Mouse (Mus musculus): ENCODE data around the gene Prkcd. TPM values are rescaled to one million over a fixed set of nuclear protein-coding genes. Genes with fewer than 3 reads are reported as not detected.
A peak's percentile ranks its signal among the peaks of the same experiment; 100 is the strongest.

Gene Prkcd
- polyA plus RNA-seq, 1 experiment = 32.1 TPM

DNA sequence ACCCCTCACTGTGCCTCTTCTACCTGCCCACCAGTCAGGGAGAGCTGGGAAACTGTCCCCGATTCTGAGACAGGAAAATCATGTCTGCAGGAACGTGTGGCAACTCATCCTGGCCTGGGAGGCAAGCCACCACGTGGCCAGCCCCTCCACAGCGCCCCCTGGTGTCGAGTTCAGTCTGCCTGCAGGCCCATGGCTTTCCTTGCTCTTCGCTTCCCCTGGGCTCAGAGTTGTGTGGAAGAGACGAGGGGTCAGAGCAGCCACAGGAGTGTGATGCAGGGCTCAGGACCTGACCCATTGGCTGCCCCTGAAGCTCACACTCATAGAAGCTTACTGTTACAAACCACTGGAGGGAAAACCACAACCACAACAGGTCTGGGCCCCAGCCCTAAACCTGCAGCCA, 13.5 kb downstream of the Prkcd start:
- H3K4me3 ChIP-seq (replicated peaks) = peak overlapping the region; percentile 57
- H3K36me3 ChIP-seq (replicated peaks; ENCODE audit: low read length) = peaks cover 100% of the 10 kb centered on the region
- TF ChIP-seq GATA1 (IDR thresholded peaks at IDR 0.05; ENCODE audit: borderline replicate concordance, low read length) = no peak
- H3K9me3 ChIP-seq = no peaks in the 10 kb centered on the region
- H3K4me1 ChIP-seq = peaks cover 95% of the 10 kb centered on the region
- H3K27me3 ChIP-seq (replicated peaks) = no peaks in the 10 kb centered on the region

GRCm38 (mm10) chr14:30610940-30611339, 15.1 kb downstream of the Prkcd start:
- peaks cover 99% of the 10 kb centered on the region for H3K36me3 ChIP-seq (replicated peaks; ENCODE audit: low read length)
- no peaks in the 10 kb centered on the region for H3K9me3 ChIP-seq
- peaks cover 90% of the 10 kb centered on the region for H3K4me1 ChIP-seq
- TF ChIP-seq FLI1 (IDR thresholded peaks at IDR 0.05; ENCODE audit: low read length) (no peak), GATA1 (IDR thresholded peaks at IDR 0.05; ENCODE audit: borderline replicate concordance, low read length) (no peak)
- peak overlapping the region; percentile 44 for H3K4me3 ChIP-seq (replicated peaks)
- H3K27me3 ChIP-seq (replicated peaks) = no peaks in the 10 kb centered on the region

- no peaks in the 10 kb centered on the region for H3K27me3 ChIP-seq (replicated peaks)
- TF ChIP-seq FLI1 (IDR thresholded peaks at IDR 0.05; ENCODE audit: low read length) (no peak), GATA1 (IDR thresholded peaks at IDR 0.05; ENCODE audit: borderline replicate concordance, low read length) (no peak)
- H3K9me3 ChIP-seq = no peaks in the 10 kb centered on the region
- H3K4me1 ChIP-seq = peaks cover 88% of the 10 kb centered on the region
- H3K4me3 ChIP-seq (replicated peaks) = no peak overlapping the region
- peaks cover 99% of the 10 kb centered on the region for H3K36me3 ChIP-seq (replicated peaks; ENCODE audit: low read length)
These were observed 15.7 kb downstream of the Prkcd start for GRCm38 (mm10) chr14:30610304-30610703.

- Histone ChIP-seq H3K4me1 (peaks cover 81% of the 10 kb centered on the region), H3K36me3 (replicated peaks; ENCODE audit: low read length) (peaks cover 98% of the 10 kb centered on the region), H3K27me3 (replicated peaks) (no peaks in the 10 kb centered on the region), H3K4me3 (replicated peaks) (no peak overlapping the region), H3K9me3 (no peaks in the 10 kb centered on the region)
- TF ChIP-seq FLI1 (IDR thresholded peaks at IDR 0.05; ENCODE audit: low read length) (no peak), GATA1 (IDR thresholded peaks at IDR 0.05; ENCODE audit: borderline replicate concordance, low read length) (no peak)
These were observed 16.5 kb downstream of the Prkcd start for GRCm38 (mm10) chr14:30609499-30609898.

DNA sequence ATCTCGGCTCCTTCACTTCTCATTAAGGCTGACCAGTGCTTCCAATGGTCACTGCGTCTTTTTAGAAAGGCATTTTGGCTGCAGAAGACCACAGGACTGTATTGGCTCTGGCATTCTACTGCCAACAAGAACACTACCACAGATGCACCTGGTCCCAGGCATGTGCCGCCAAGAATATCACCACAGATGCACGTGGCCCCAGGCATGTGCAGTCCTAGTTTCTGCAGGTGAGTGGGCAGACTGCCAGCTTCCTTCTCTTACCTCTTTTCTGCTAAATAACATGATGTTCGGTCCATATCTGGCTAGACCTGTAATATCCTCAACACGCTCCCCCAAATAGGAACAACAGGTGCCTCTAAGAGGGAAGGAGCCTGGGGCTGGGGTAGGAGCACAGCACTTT, 17.8 kb downstream of the Prkcd start:
- peaks cover 98% of the 10 kb centered on the region for H3K36me3 ChIP-seq (replicated peaks; ENCODE audit: low read length)
- H3K4me3 ChIP-seq (replicated peaks) = no peak overlapping the region
- H3K9me3 ChIP-seq = no peaks in the 10 kb centered on the region
- no peaks in the 10 kb centered on the region for H3K27me3 ChIP-seq (replicated peaks)
- TF ChIP-seq FLI1 (IDR thresholded peaks at IDR 0.05; ENCODE audit: low read length) (no peak), GATA1 (IDR thresholded peaks at IDR 0.05; ENCODE audit: borderline replicate concordance, low read length) (no peak)
- H3K4me1 ChIP-seq = peaks cover 67% of the 10 kb centered on the region

DNA sequence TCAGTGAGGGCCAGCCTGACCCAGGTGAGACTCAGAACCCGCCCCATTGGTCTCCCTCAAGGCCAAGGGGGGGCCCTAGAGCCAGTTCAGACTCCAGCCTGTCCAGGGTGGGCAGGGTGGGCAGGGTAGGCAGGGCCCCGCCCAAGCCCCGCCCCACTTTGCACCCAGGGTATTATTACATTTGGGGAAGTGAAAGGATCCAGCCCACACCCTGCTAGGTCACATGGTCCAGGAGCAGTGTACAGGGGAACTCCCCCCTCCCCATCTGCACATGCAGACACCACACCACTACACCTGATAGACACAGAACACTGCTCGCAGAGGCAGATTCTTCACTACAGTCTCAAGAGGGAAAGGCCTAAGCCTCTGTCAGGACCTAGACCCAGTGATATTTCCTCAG, 18.3 kb downstream of the Prkcd start:
- Histone ChIP-seq H3K9me3 (no peaks in the 10 kb centered on the region), H3K4me3 (replicated peaks) (no peak overlapping the region), H3K27me3 (replicated peaks) (no peaks in the 10 kb centered on the region), H3K4me1 (peaks cover 63% of the 10 kb centered on the region), H3K36me3 (replicated peaks; ENCODE audit: low read length) (peaks cover 97% of the 10 kb centered on the region)
- no peak for TF ChIP-seq FLI1 (IDR thresholded peaks at IDR 0.05; ENCODE audit: low read length)
- TF ChIP-seq GATA1 (IDR thresholded peaks at IDR 0.05; ENCODE audit: borderline replicate concordance, low read length) = no peak

DNA sequence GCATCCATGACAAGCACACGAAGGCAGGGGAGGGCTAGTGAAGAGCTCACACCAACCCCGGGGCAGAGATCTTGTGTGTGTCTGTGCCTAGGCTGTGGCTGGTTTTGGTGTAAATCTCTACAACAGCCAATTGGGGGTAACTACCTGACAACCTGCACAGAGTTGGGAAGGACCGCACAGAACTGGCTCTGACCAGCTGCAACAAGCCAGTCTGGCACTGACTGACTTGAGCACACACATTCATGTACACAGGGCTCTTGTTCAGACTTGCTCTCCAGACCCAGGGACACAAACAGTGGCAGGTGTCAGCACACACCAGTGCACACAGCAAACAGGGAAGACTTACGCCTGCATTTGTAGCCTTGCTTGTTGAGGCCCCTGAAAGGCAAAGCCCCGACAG, 19.2 kb downstream of the Prkcd start:
- peaks cover 54% of the 10 kb centered on the region for H3K4me1 ChIP-seq
- H3K4me3 ChIP-seq (replicated peaks) = peak overlapping the region; percentile 20
- H3K9me3 ChIP-seq = no peaks in the 10 kb centered on the region
- no peak for TF ChIP-seq GATA1 (IDR thresholded peaks at IDR 0.05; ENCODE audit: borderline replicate concordance, low read length)
- TF ChIP-seq FLI1 (IDR thresholded peaks at IDR 0.05; ENCODE audit: low read length) = no peak
- H3K36me3 ChIP-seq (replicated peaks; ENCODE audit: low read length) = peaks cover 97% of the 10 kb centered on the region
- no peaks in the 10 kb centered on the region for H3K27me3 ChIP-seq (replicated peaks)

GRCm38 (mm10) chr14:30597142-30597541, 28.9 kb downstream of the Prkcd start:
- peaks cover 47% of the 10 kb centered on the region for H3K4me1 ChIP-seq
- H3K4me3 ChIP-seq (replicated peaks) = no peak overlapping the region
- H3K27me3 ChIP-seq (replicated peaks) = no peaks in the 10 kb centered on the region
- no peak for TF ChIP-seq GATA1 (IDR thresholded peaks at IDR 0.05; ENCODE audit: borderline replicate concordance, low read length)
- no peak for TF ChIP-seq FLI1 (IDR thresholded peaks at IDR 0.05; ENCODE audit: low read length)
- no peaks in the 10 kb centered on the region for H3K9me3 ChIP-seq
- H3K36me3 ChIP-seq (replicated peaks; ENCODE audit: low read length) = peaks cover 92% of the 10 kb centered on the region

DNA sequence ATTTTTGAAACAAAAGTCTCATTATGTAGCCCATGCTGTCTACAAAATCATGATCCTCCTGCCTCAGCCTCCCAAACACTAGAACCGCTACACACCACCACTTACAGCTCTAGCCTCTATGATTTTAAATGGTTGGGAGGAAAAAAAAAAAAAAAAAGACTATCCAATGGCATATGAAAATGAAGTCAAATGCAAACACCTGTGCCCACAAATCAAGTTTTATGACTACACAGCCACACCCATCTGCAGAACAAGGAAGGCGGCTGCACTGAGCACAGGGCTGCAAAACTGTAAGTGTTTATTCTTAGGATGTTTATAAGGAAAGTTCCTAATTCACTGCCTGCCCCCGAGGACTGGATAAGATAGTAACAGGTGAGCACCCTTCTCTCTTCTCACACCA, 29.6 kb downstream of the Prkcd start:
- no peak for TF ChIP-seq FLI1 (IDR thresholded peaks at IDR 0.05; ENCODE audit: low read length)
- peaks cover 54% of the 10 kb centered on the region for H3K4me1 ChIP-seq
- no peaks in the 10 kb centered on the region for H3K27me3 ChIP-seq (replicated peaks)
- H3K36me3 ChIP-seq (replicated peaks; ENCODE audit: low read length) = peaks cover 85% of the 10 kb centered on the region
- H3K9me3 ChIP-seq = no peaks in the 10 kb centered on the region
- no peak overlapping the region for H3K4me3 ChIP-seq (replicated peaks)

DNA sequence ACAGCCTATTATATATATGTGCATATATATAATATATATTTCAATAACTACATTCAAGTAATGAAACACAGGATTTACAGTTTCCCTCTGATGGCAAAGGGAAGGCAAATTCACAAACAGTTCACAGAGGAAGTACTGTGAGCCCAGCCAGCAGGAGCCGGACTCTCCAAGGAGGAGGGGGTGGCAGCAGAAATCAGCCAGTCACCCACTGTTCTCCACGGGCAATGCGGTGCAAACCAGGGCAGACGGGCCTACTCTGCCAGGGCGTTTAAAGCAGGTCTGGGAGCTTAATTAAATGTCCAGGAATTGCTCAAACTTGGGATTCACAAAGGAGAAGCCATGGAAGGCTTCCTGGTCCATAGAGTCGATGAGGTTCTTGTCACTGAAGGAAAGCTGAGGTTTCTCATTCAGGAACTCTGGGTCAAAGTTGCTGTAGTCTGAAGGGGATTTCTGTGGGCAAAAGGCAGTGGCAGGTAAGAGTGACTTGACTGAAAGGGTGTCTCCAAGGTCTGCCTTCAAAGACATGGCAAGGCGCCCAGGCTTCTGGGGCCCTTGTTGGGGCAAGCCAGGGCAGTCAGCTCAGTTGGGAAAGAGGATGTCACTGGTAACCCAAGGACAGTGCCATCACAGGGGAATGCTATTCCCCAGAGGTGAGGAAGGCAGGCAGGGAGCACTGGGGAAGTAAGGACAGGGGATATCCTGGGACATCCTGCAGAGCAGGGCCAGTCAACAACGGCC, 30.3 kb downstream of the Prkcd start:
- Histone ChIP-seq H3K4me1 (peaks cover 61% of the 10 kb centered on the region), H3K27me3 (replicated peaks) (no peaks in the 10 kb centered on the region), H3K9me3 (no peaks in the 10 kb centered on the region), H3K4me3 (replicated peaks) (no peak overlapping the region), H3K36me3 (replicated peaks; ENCODE audit: low read length) (peaks cover 78% of the 10 kb centered on the region)
- TF ChIP-seq FLI1 (IDR thresholded peaks at IDR 0.05; ENCODE audit: low read length) = no peak

All from megakaryocyte, embryonic 14.5 days (primary cell).